Mouse (Mus musculus) small intestine, adult 2 months (tissue): ENCODE data around the gene Hectd1. TPM values are rescaled to one million over a fixed set of nuclear protein-coding genes. Genes with fewer than 3 reads are reported as not detected.

Experiments
- H3K27ac ChIP-seq: fragments of 200-500 bp; 2 replicates; pipeline ENCODE4 v1.5.1; 2012; ENCODE audit warnings: low read depth, low read length, control low read depth, inconsistent platforms; ENCODE audit not compliant: insufficient read depth
- H3K27me3 ChIP-seq: fragments of 200-500 bp; 2 replicates; pipeline ENCODE4 v1.6.1; 2012; ENCODE audit warnings: mild to moderate bottlenecking, moderate library complexity, low read length, inconsistent platforms; ENCODE audit not compliant: control insufficient read depth, insufficient read depth
- H3K36me3 ChIP-seq: fragments of 200-500 bp; 2 replicates; pipeline ENCODE4 v1.6.1; 2012; ENCODE audit warnings: mild to moderate bottlenecking, low read length, control low read depth, inconsistent platforms; ENCODE audit not compliant: control insufficient read depth, insufficient read depth
- H3K4me1 ChIP-seq: fragments of 200-500 bp; 2 replicates; pipeline ENCODE4 v1.6.1; 2012; ENCODE audit warnings: low read length, inconsistent platforms, mixed read lengths; ENCODE audit not compliant: control insufficient read depth, insufficient read depth, insufficient read length
- H3K4me3 ChIP-seq: fragments of 200-500 bp; 2 replicates; pipeline ENCODE4 v1.5.1; 2012; ENCODE audit warnings: low read depth, mild to moderate bottlenecking, control low read depth, inconsistent platforms, low read length, moderate library complexity
- CTCF ChIP-seq: fragments of 200-500 bp; IDR thresholded peaks from 2 replicates; pipeline ENCODE4 v1.5.1; 2012; ENCODE audit warnings: low read depth, mild to moderate bottlenecking, control low read depth, inconsistent platforms, low read length, moderate library complexity, mixed read lengths; ENCODE audit not compliant: insufficient replicate concordance, insufficient read length; ENCODE audit errors: extremely low read depth
- POLR2A ChIP-seq: fragments of 200-500 bp; IDR thresholded peaks from 2 replicates; pipeline ENCODE4 v1.6.1; 2012; ENCODE audit warnings: low read depth, mild to moderate bottlenecking, control low read depth, inconsistent platforms, low read length, moderate library complexity
- WGBS: fragments of 180-500 bp; shearing (Covaris S2); methylation state at CpG from one replicate; pipeline ENCODE4 v1.1.7; 2018; 5-methylcytosine and 5-hydroxymethylcytosine counted together
- polyA plus RNA-seq: library from polyadenylated mRNA; depleted of rRNA; stranded (reverse); fragments of >200 nt; gene quantifications from 2 replicates; pipeline ENCODE4 v1.2.3, GENCODE M21; 2012; rRNA removed

Gene Hectd1
- 3.5 and 6.7 TPM in 2 replicates for polyA plus RNA-seq

- TF ChIP-seq CTCF (0 out of 2 replicates have a peak, but pooled peaks have one; percentile 24), POLR2A (peak; percentile 28; the same call in 1 of the 2 replicates)
- WGBS: under 1% methylated on average over 111 of the region's 114 CpGs
Observed at GRCm38 (mm10) chr12:51829290-51830076, at the start of gene Hectd1. TSS of gene Hectd1 (minus strand) at chr12:51829536.

GRCm38 (mm10) chr12:51871446-51872144, 42.3 kb upstream of the Hectd1 start:
- Histone ChIP-seq H3K27me3 (no peaks in the 10 kb centered on the region), H3K4me1 (0 out of 2 replicates have a peak, but pooled peaks cover 2% of the 10 kb centered on the region), H3K4me3 (no peak overlapping the region), H3K36me3 (peaks cover 12% of the 10 kb centered on the region), H3K27ac (no peak overlapping the region)
- 45% methylated on average over 11 of the region's 11 CpGs for WGBS
- TF ChIP-seq CTCF (no peak), POLR2A (no peak)

More at GRCm38 (mm10) chr12:51829290-51830076, at the start of gene Hectd1:
- Histone ChIP-seq H3K4me1 (peaks cover 3% of the 10 kb centered on the region; the same call in 1 of the 2 replicates), H3K36me3 (peaks cover 13% of the 10 kb centered on the region; the same call in 1 of the 2 replicates), H3K27me3 (no peaks in the 10 kb centered on the region), H3K4me3 (peak within 1 kb of the TSS; percentile 89), H3K27ac (peak within 1 kb of the TSS; percentile 97)

- H3K27me3 ChIP-seq: no peaks in the 10 kb centered on the region
- H3K4me1 ChIP-seq: peaks cover 13% of the 10 kb centered on the region; the same call in 1 of the 2 replicates
- TF ChIP-seq POLR2A: no peak
- no peak for TF ChIP-seq CTCF
- H3K36me3 ChIP-seq: peaks cover 4% of the 10 kb centered on the region; the same call in 1 of the 2 replicates
- no peak overlapping the region for H3K4me3 ChIP-seq
- 59% methylated on average over 3 of the region's 3 CpGs for WGBS
- H3K27ac ChIP-seq: no peak overlapping the region
Observed at GRCm38 (mm10) chr12:51869511-51869910, 40.2 kb upstream of the Hectd1 start.

- Histone ChIP-seq H3K36me3 (no peaks in the 10 kb centered on the region), H3K27ac (no peak overlapping the region), H3K4me3 (no peak overlapping the region), H3K27me3 (no peaks in the 10 kb centered on the region), H3K4me1 (peaks cover 20% of the 10 kb centered on the region; the same call in 1 of the 2 replicates)
- 84% methylated on average over 8 of the region's 8 CpGs for WGBS
- TF ChIP-seq POLR2A (no peak), CTCF (no peak)
Observed at GRCm38 (mm10) chr12:51867076-51867475, 37.7 kb upstream of the Hectd1 start.

- Histone ChIP-seq H3K27ac (peak overlapping the region; percentile 81), H3K4me3 (no peak overlapping the region), H3K27me3 (no peaks in the 10 kb centered on the region), H3K36me3 (no peaks in the 10 kb centered on the region), H3K4me1 (peaks cover 20% of the 10 kb centered on the region; the same call in 1 of the 2 replicates)
- WGBS: 62% methylated on average over 13 of the region's 13 CpGs
- TF ChIP-seq POLR2A (no peak), CTCF (no peak)
Observed at GRCm38 (mm10) chr12:51866226-51866910, 37.0 kb upstream of the Hectd1 start.

- Histone ChIP-seq H3K36me3 (no peaks in the 10 kb centered on the region), H3K27me3 (no peaks in the 10 kb centered on the region), H3K27ac (peak overlapping the region; percentile 81), H3K4me1 (peaks cover 20% of the 10 kb centered on the region; the same call in 1 of the 2 replicates), H3K4me3 (no peak overlapping the region)
- TF ChIP-seq CTCF (no peak), POLR2A (no peak)
- WGBS: 31% methylated on average over 4 of the region's 4 CpGs
Observed at GRCm38 (mm10) chr12:51865790-51866179, 36.4 kb upstream of the Hectd1 start.
